In genomic region chr17:29165452-29165851, GRCm38 (mm10) we compare ENCODE assay signal across 8 mouse cellular contexts. TPM values are rescaled to one million over a fixed set of nuclear protein-coding genes. Genes with fewer than 3 reads are reported as not detected.
DNase-seq lines count a peak whose midpoint lies in the region; ATAC-seq lines count a peak whose summit lies in the region.

No protein-coding gene starts in this region.

- peak overlapping the region; percentile 63; the same call in 1 of the 2 replicates for H3K9ac ChIP-seq in heart, embryonic 13.5 days
- H3K9ac ChIP-seq in heart, embryonic 12.5 days, result no peak overlapping the region
- H3K9ac ChIP-seq in hindbrain, embryonic 14.5 days, result no peak overlapping the region
- H3K9ac ChIP-seq in midbrain, embryonic 13.5 days (replicated peaks), result 0 out of 2 replicates have a peak overlapping the region, but pooled peaks have one; percentile 37

- peaks cover 33% of the 10 kb centered on the region for H3K4me1 ChIP-seq in heart, embryonic 13.5 days
- peaks cover 24% of the 10 kb centered on the region for H3K4me1 ChIP-seq in heart, embryonic 12.5 days (replicated peaks)
- H3K4me1 ChIP-seq in hindbrain, embryonic 14.5 days (replicated peaks; ENCODE audit: control insufficient read depth, insufficient read depth, low read length), result peaks cover 16% of the 10 kb centered on the region; the same call in 1 of the 2 replicates
- peaks cover 37% of the 10 kb centered on the region for H3K4me1 ChIP-seq in midbrain, embryonic 13.5 days (replicated peaks)

- peak; percentile 54 for DNase-seq in CD4-positive, CD25-positive, alpha-beta regulatory T cell, adult 2 months (ENCODE audit: low read depth, low spot score)
- no peak for DNase-seq in hindbrain, embryonic 14.5 days (ENCODE audit: low spot score)
- no peak for DNase-seq in left cerebral cortex, postnatal 25 days (ENCODE audit: low spot score in 2 of 2)
- DNase-seq in embryo, embryonic 10.5 days (ENCODE audit: low spot score), result no peak
- no peak for DNase-seq in frontal cortex, postnatal 36 days (ENCODE audit: low spot score in 2 of 2)

- peaks cover 12% of the 10 kb centered on the region for H3K27me3 ChIP-seq in heart, embryonic 13.5 days (replicated peaks)
- peaks cover 4% of the 10 kb centered on the region; the same call in 1 of the 2 replicates for H3K27me3 ChIP-seq in heart, embryonic 12.5 days (replicated peaks)
- no peaks in the 10 kb centered on the region for H3K27me3 ChIP-seq in hindbrain, embryonic 14.5 days (ENCODE audit: control insufficient read depth, insufficient read depth, low read length)
- H3K27me3 ChIP-seq in midbrain, embryonic 13.5 days, result no peaks in the 10 kb centered on the region

- no peak for ATAC-seq in heart, embryonic 13.5 days (ENCODE audit: extremely low read depth, insufficient number of reproducible peaks, low FRiP score, low TSS enrichment)
- no peak for ATAC-seq in heart, embryonic 12.5 days (ENCODE audit: insufficient number of reproducible peaks, low FRiP score)
- ATAC-seq in hindbrain, embryonic 14.5 days (ENCODE audit: low FRiP score), result 0 out of 2 replicates have a peak, but pooled peaks have one; percentile 38
- ATAC-seq in midbrain, embryonic 13.5 days, result peak; percentile 84

- WGBS in heart, embryonic 13.5 days, result 20% methylated on average over 6 of the region's 6 CpGs
- WGBS in heart, embryonic 12.5 days, result 14% methylated on average over 6 of the region's 6 CpGs
- WGBS in hindbrain, embryonic 14.5 days, result 8% methylated on average over 6 of the region's 6 CpGs
- WGBS in midbrain, embryonic 13.5 days, result 6% methylated on average over 6 of the region's 6 CpGs

- H3K9me3 ChIP-seq in heart, embryonic 13.5 days, result peaks cover 14% of the 10 kb centered on the region
- H3K9me3 ChIP-seq in heart, embryonic 12.5 days (replicated peaks), result peaks cover 22% of the 10 kb centered on the region
- no peaks in the 10 kb centered on the region for H3K9me3 ChIP-seq in hindbrain, embryonic 14.5 days (ENCODE audit: control insufficient read depth, low read length)
- H3K9me3 ChIP-seq in midbrain, embryonic 13.5 days, result no peaks in the 10 kb centered on the region

- no peak overlapping the region for H3K4me3 ChIP-seq in heart, embryonic 13.5 days
- H3K4me3 ChIP-seq in heart, embryonic 12.5 days, result no peak overlapping the region
- no peak overlapping the region for H3K4me3 ChIP-seq in hindbrain, embryonic 14.5 days (replicated peaks; ENCODE audit: low read length)
- H3K4me3 ChIP-seq in midbrain, embryonic 13.5 days (replicated peaks), result no peak overlapping the region

- peaks cover 13% of the 10 kb centered on the region for H3K36me3 ChIP-seq in heart, embryonic 13.5 days
- peaks cover 18% of the 10 kb centered on the region for H3K36me3 ChIP-seq in heart, embryonic 12.5 days
- no peaks in the 10 kb centered on the region for H3K36me3 ChIP-seq in hindbrain, embryonic 14.5 days (replicated peaks; ENCODE audit: control insufficient read depth, insufficient read depth)
- H3K36me3 ChIP-seq in midbrain, embryonic 13.5 days, result no peaks in the 10 kb centered on the region

- intact Hi-C loops in left cerebral cortex, postnatal 25 days (cut with DNase I), result no loop called here

- no peak overlapping the region for H3K27ac ChIP-seq in heart, embryonic 13.5 days (replicated peaks)
- no peak overlapping the region for H3K27ac ChIP-seq in heart, embryonic 12.5 days (ENCODE audit: poor library complexity, severe bottlenecking)
- peak overlapping the region; percentile 76 for H3K27ac ChIP-seq in hindbrain, embryonic 14.5 days
- H3K27ac ChIP-seq in midbrain, embryonic 13.5 days, result peak overlapping the region; percentile 91

- H3K4me2 ChIP-seq in heart, embryonic 13.5 days, result no peak overlapping the region
- no peak overlapping the region for H3K4me2 ChIP-seq in heart, embryonic 12.5 days
- no peak overlapping the region for H3K4me2 ChIP-seq in hindbrain, embryonic 14.5 days (replicated peaks)
- no peak overlapping the region for H3K4me2 ChIP-seq in midbrain, embryonic 13.5 days (replicated peaks)

RNA-seq across cellular contexts. Expression of gene Rab44, which starts 51.5 kb away (rescaled TPM):
- polyA plus RNA-seq in heart, embryonic 13.5 days (2015; fragmentation: Nextera tagmentation; extraction: Ambion mirVana), result 0.18 and 0.35 TPM in 2 replicates
- 0.13 TPM in 1 of 2 replicates, not detected in the other for polyA plus RNA-seq in heart, embryonic 12.5 days (2016; fragmentation: Nextera tagmentation; extraction: Ambion mirVana)
- polyA plus RNA-seq in hindbrain, embryonic 14.5 days (2014; fragmentation: Nextera tagmentation; extraction: Ambion mirVana), result not detected in 2 replicates
- polyA plus RNA-seq in midbrain, embryonic 13.5 days (2015; fragmentation: Nextera tagmentation; extraction: Ambion mirVana), result not detected in 2 replicates
- total RNA-seq in left cerebral cortex, postnatal 25 days (2021), result under 1 TPM in 1 of 2 experiments, not detected in 1; 0.14 TPM

Comparison
In these comparisons a context has a peak if more than half of its experiments do, and no peak if none do; other contexts are left out.
1. H3K9ac ChIP-seq: peak in heart, embryonic 13.5 days (single experiment) and midbrain, embryonic 13.5 days (single experiment); none in heart, embryonic 12.5 days (single experiment) and hindbrain, embryonic 14.5 days (single experiment).
2. ATAC-seq: peak in hindbrain, embryonic 14.5 days (single experiment) and midbrain, embryonic 13.5 days (single experiment); none in heart, embryonic 13.5 days (single experiment) and heart, embryonic 12.5 days (single experiment).
3. H3K27ac ChIP-seq: peak in hindbrain, embryonic 14.5 days (single experiment) and midbrain, embryonic 13.5 days (single experiment); none in heart, embryonic 13.5 days (single experiment) and heart, embryonic 12.5 days (single experiment).